Mouse (Mus musculus) cerebellum, adult 18-20 months (tissue): ENCODE measurements around the gene Ogfod3.

Experiments used
- DNase-seq, 2 experiments: peaks; one replicate each; pipeline ENCODE4 v3.0.0; 2021

Gene Ogfod3

GRCm38 (mm10) chr11:121204161-121205006 is at the start of gene Ogfod3, which contains the start of gene Hexdc:
Gene Ogfod3, minus strand, starts transcription at chr11:121204711.
Gene Hexdc, plus strand, starts transcription at chr11:121204433.
- DNase-seq, result peak; percentile 96 to 97

GRCm38 (mm10) chr11:121250196-121250595 is 45.7 kb upstream of the Ogfod3 start:
- DNase-seq, result no peak

GRCm38 (mm10) chr11:121239669-121240068 is 35.2 kb upstream of the Ogfod3 start:
- DNase-seq, result no peak

GRCm38 (mm10) chr11:121237345-121238128 is 33.0 kb upstream of the Ogfod3 start:
- peak in 1 of 2 experiments; percentile 52 for DNase-seq

GRCm38 (mm10) chr11:121236564-121237344 is 32.2 kb upstream of the Ogfod3 start, which contains the start of gene Narf:
Gene Narf, plus strand, starts transcription at chr11:121237253.
- peak; percentile 97 to 100 for DNase-seq

- DNase-seq, result peak; percentile 38 to 50
Measured at GRCm38 (mm10) chr11:121235475-121236238, 31.1 kb upstream of the Ogfod3 start.

GRCm38 (mm10) chr11:121232706-121233105 is 28.2 kb upstream of the Ogfod3 start:
- DNase-seq, result no peak

DNA sequence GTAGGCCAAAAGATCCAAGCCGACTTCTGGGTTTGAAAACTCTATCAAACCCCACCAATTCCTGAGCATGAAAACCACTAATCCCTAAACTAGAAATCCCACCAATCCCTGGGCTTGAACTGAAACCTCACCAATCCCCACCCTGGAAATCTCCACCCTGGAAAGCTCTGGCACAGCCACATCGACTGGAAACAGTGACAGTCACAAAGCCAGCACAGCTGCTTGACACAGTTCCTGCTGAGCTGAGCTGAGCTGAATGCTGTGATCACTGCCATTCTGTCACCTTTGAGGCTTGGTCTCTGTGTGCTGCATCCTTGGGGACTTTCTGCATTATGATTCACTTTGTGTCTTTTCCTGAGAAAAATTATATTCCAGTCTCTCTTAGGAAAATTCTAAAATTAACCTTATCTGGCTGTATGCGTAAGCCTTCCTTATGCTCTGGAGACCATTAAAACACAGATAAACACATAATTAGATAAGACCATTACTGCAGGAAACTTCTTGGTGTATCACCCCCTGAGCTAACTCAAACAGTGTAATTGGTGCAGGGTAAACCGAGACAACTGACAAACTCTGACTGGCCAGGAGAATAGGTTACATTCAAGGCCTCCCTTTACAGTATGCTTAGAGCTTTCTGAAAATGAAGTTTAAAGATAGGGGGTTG is 27.2 kb upstream of the Ogfod3 start:
- no peak for DNase-seq

GRCm38 (mm10) chr11:121231191-121231590 is 26.7 kb upstream of the Ogfod3 start:
- no peak for DNase-seq

DNA sequence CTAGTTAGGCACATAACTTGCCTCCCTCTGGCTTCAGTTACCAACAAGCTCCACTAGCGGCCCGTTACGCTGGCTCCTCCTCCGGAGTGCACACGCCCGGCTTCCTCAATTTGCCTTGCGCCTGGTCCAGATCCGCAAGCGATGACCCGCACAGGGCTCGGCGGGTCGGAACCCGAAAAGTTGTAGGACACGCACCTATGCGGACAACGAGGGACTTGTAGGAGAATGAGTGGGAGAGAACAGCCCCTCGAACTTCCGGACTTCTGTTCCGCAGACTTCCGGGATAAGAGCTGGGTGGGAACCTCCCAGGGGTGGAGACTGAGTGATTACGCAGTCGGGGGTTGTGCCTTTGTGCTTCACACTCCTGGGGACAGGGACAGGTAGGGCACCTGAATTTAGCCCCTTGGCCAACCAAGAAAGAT is 24.5 kb upstream of the Ogfod3 start, which contains the start of gene Cybc1:
TSS of gene Cybc1 (minus strand) at position 305 of the 422 bp plus-strand sequence.
- DNase-seq, result peak; percentile 73 to 85

DNA sequence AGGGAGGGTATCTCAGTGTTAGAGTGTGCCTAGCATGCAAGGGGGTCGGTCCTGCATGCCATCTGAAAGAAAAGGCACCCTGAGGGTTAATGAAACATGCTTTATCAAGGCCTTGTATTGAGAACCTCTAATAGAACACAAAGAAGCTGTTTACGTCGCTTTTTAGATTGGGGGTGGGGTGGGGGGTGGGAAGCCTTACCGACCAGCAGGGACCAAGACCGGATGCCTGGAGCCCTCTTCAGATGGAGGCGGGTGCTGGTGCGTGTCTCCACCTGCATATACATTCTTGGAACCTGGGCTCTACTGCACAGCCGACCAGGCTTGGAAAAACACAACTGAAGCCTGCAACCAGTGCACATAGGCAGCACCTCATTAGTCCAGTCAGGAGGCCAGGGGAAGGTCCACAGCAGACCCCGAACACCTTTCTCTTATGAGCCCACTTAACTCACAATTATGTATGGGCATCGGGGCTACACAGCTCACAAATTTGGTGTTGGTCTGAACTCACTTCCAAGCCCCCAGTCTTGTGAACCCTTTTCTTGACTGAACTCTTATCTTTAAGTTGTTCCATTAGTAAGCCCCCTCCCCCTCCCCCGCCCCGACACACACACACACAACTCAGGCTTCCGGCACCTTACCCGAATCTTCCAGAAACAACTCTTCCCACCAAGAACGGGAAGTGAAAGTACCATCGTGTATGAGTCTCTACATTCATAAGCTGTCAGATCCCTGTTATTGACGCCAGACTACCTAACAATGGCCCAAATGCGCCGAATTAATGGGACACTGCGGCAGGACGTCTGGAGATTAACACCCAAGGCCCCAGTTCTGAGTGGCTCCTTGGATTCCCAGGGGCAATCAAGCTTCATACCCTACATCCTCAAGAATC is 23.9 kb upstream of the Ogfod3 start:
- no peak for DNase-seq

- DNase-seq, result peak; percentile 60 to 65
Measured at GRCm38 (mm10) chr11:121221321-121222010, 17.0 kb upstream of the Ogfod3 start.

- DNase-seq, result no peak
Measured at GRCm38 (mm10) chr11:121220771-121221170, 16.3 kb upstream of the Ogfod3 start.

DNA sequence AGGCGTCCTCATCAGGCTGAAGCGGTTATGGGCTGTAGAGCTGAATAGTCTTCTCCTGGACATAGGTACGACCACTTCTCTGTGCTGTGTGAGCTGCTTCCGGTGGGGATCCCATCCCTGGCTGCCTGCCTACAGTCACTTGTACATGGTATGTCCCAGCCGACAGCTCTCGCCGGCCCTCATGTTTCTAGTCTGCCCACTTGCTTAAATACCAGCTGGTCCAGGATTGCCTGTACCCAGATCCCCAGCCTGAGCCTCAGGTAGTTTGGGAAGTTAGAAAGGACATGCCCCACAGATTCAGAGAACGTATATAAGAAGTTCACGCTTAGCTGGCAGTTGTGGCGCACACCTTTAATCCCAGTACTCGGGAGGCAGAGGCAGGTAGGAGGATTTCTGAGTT is 15.3 kb upstream of the Ogfod3 start:
- DNase-seq, result no peak

GRCm38 (mm10) chr11:121216831-121217230 is 12.3 kb upstream of the Ogfod3 start:
- DNase-seq, result no peak

DNA sequence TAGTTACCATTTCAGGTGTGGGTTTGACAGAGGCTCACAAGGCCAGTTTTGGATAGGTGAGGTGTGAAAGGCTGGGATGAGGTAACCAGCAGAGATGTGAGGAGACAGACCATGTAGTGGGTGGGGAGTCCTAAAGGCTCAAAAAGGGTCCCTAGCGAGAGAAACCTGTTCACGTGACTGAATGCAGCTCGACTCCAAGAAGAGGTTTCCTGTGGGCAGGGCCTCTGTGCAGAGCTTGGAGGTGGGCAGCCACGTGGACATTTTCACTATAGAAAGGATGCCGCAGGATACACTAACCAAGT is 701 bp downstream of the Ogfod3 start:
- DNase-seq, result no peak

DNA sequence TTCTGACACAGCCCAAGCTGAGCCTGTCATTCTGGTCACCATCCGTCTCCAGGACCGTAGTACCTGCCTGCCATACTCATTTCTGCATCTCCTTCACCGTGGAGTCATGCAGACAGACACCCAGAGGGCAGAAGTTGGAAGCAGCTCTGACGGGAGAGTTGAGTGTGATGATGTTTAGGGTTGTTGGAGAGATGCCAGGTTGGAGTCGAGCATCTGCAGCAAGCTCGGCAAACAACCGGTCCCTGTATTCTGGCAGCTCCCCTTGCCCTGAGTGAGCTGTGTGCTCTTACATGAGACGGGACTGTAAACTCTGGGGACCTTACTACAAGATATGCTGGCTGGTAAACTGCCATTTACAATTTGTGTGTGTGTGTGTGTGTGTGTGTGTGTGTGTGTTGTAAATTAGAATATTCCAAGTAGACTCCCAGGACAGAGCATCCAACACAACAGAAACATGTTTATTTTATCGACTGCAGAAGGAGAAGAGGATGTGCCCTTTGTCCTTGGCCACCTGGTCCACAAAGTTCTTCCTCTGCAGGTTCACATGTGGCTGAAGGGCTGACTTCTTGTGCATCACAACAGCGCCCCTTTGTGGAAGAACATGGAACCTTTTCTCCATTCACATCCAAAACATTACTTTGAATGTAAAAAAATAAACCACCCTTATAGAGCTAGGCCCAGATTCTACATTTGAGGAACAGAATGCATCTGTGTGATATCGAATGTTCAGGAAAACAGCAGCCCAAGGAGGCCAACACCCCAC is 2.9 kb downstream of the Ogfod3 start:
- DNase-seq, result peak; percentile 31 to 49

DNA sequence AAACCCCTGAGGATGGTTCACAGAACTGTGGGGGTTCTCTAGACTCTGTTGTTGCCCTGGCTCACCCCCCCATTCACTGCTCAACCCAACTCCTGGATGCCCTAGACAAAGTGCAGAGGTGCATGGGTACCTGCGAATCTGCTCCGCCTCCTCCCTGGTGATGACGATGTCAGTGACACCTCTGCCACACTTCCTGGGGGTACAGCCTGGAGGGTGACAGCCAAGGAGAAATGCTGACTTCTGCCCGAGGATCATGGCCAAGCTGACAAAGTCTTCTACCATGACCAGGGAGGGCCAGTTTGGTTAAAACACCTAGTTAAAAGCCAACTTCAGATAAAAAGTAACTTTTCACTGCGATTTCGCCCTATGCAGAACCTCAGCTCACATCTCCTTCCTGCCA is 3.7 kb downstream of the Ogfod3 start:
- no peak for DNase-seq

- no peak for DNase-seq
Measured at GRCm38 (mm10) chr11:121199851-121200250, 4.7 kb downstream of the Ogfod3 start.
